Mouse (Mus musculus): Measurements from ENCODE around the gene Lhfpl2.

DNA sequence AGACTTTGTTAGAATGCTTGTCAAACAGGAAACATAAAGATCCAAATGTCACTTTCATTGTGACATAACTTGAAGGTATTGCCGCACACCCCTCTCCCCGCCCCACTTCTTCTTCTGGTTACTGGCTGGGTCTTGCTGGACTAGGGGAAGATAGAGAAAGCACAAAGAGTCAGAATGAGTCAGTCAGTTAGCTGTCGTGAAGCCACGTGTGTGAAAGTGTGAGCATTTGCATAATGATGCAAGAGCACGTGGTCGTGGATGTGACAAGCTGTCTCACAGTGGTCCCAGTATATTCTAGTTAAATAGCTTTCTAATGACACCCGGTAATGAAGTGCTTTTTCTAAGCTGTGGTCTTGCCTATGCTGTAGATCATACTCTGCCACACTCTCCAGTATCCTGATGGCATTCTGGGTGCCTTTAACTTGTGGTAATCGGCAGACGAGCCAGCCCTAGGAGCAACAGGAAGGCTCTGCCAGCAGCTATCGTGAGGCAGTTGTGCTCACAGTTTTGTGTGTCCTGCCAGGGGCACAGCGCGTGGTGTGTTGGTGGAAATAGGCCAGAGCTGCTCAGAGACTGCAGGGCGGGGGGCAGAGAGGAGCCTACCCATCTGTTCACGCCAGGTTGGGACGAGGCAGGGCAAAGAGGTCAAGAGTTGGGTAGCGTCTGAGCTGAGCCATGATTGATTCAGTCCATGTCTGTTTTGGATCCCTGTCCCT lies 40.9 kb downstream of the Lhfpl2 start:
- TF ChIP-seq MAX (IDR thresholded peaks at IDR 0.05; ENCODE audit: low read depth) (peak; percentile 88), E2F4 (IDR thresholded peaks at IDR 0.05; ENCODE audit: insufficient read depth) (no peak), POLR2A (IDR thresholded peaks at IDR 0.05; ENCODE audit: insufficient read length, low read depth) (no peak), MYOG (IDR thresholded peaks at IDR 0.05; ENCODE audit: control insufficient read depth in 1 of 3, insufficient read depth in 1 of 3, insufficient read length in 2 of 3, low read depth in 2 of 3) (no peak), POLR2AphosphoS2 (IDR thresholded peaks at IDR 0.05; ENCODE audit: insufficient read length, low read depth) (no peak), CEBPB (IDR thresholded peaks at IDR 0.05; ENCODE audit: insufficient read depth, poor library complexity, severe bottlenecking) (peak; percentile 66; the same call in 1 of the 2 replicates), TCF12 (IDR thresholded peaks at IDR 0.05; ENCODE audit: insufficient read depth, poor library complexity, severe bottlenecking) (no peak), SRF (IDR thresholded peaks at IDR 0.05; ENCODE audit: control insufficient read depth, insufficient read length, low read depth) (no peak), USF1 (IDR thresholded peaks at IDR 0.05; ENCODE audit: low read depth) (peak; percentile 19)
